Mouse (Mus musculus) testis, adult 2 months (tissue): ENCODE measurements around the gene Leprot. TPM values are rescaled to one million over a fixed set of nuclear protein-coding genes. Genes with fewer than 3 reads are reported as not detected.

Experiments
- H3K27ac ChIP-seq: fragments of 200-500 bp; 2 replicates; pipeline ENCODE4 v1.5.1; 2012; ENCODE audit warnings: low read depth, low read length; ENCODE audit not compliant: control insufficient read depth, insufficient read depth
- H3K27me3 ChIP-seq: fragments of 200-500 bp; 2 replicates; pipeline ENCODE4 v1.6.1; 2012; ENCODE audit warnings: mild to moderate bottlenecking, low read length, moderate library complexity; ENCODE audit not compliant: control insufficient read depth, insufficient read depth
- H3K36me3 ChIP-seq: fragments of 200-500 bp; 2 replicates; pipeline ENCODE4 v1.6.1; 2012; ENCODE audit warnings: mild to moderate bottlenecking, low read length; ENCODE audit not compliant: control insufficient read depth, insufficient read depth
- H3K4me1 ChIP-seq: fragments of 200-500 bp; 2 replicates; pipeline ENCODE4 v1.6.1; 2012; ENCODE audit warnings: low read length; ENCODE audit not compliant: control insufficient read depth, insufficient read depth
- H3K4me3 ChIP-seq: fragments of 200-500 bp; 2 replicates; pipeline ENCODE4 v1.5.1; 2012; ENCODE audit warnings: low read depth, mild to moderate bottlenecking, low read length, moderate library complexity, mixed read lengths; ENCODE audit not compliant: control insufficient read depth
- CTCF ChIP-seq: fragments of 200-500 bp; IDR thresholded peaks from 2 replicates; pipeline ENCODE4 v1.5.1; 2012; ENCODE audit warnings: low read depth, mild to moderate bottlenecking, inconsistent platforms, low read length, moderate library complexity; ENCODE audit not compliant: control insufficient read depth, insufficient read depth, insufficient replicate concordance
- POLR2A ChIP-seq: fragments of 200-500 bp; IDR thresholded peaks from 2 replicates; pipeline ENCODE4 v1.6.1; 2012; ENCODE audit warnings: low read depth, mild to moderate bottlenecking, inconsistent platforms, low read length, moderate library complexity; ENCODE audit not compliant: control insufficient read depth
- polyA plus RNA-seq: library from polyadenylated mRNA; depleted of rRNA; stranded (reverse); fragments of >200 nt; gene quantifications from 2 replicates; pipeline ENCODE4 v1.2.3, GENCODE M21; 2012

Leprot gene
- polyA plus RNA-seq, 1 experiment, result 21.0 TPM

DNA sequence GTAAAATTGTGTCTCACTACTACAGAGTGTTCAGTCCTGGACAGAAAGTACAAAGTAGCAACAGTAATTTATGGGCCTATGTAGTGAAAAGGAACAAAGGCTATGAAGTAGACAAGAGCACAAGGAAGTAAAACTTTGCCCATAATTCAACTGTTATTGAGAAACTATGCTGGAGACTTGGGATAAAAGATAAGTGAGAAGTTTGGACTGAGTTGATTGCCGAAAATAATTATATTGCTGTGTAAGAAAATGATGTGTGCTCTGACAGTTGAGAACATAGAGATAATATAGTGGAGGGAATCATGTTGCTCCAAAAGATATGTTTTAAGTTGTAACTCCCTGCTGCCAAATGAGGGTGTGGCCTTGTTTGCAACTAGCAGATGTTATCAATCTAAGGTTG lies 1.2 kb downstream of the Leprot start:
- no peaks in the 10 kb centered on the region for H3K36me3 ChIP-seq
- no peak overlapping the region for H3K27ac ChIP-seq
- no peak overlapping the region for H3K4me3 ChIP-seq
- TF ChIP-seq CTCF (no peak), POLR2A (no peak)
- peaks cover 4% of the 10 kb centered on the region; the same call in 1 of the 2 replicates for H3K4me1 ChIP-seq
- H3K27me3 ChIP-seq, result no peaks in the 10 kb centered on the region

- Histone ChIP-seq H3K36me3 (no peaks in the 10 kb centered on the region), H3K27ac (no peak overlapping the region), H3K4me1 (peaks cover 4% of the 10 kb centered on the region; the same call in 1 of the 2 replicates), H3K27me3 (no peaks in the 10 kb centered on the region), H3K4me3 (no peak overlapping the region)
- TF ChIP-seq POLR2A (no peak), CTCF (no peak)
These were observed 3.4 kb downstream of the Leprot start for GRCm38 (mm10) chr4:101650961-101651360.

GRCm38 (mm10) chr4:101654256-101654655 lies 6.7 kb downstream of the Leprot start:
- H3K27ac ChIP-seq, result no peak overlapping the region

DNA sequence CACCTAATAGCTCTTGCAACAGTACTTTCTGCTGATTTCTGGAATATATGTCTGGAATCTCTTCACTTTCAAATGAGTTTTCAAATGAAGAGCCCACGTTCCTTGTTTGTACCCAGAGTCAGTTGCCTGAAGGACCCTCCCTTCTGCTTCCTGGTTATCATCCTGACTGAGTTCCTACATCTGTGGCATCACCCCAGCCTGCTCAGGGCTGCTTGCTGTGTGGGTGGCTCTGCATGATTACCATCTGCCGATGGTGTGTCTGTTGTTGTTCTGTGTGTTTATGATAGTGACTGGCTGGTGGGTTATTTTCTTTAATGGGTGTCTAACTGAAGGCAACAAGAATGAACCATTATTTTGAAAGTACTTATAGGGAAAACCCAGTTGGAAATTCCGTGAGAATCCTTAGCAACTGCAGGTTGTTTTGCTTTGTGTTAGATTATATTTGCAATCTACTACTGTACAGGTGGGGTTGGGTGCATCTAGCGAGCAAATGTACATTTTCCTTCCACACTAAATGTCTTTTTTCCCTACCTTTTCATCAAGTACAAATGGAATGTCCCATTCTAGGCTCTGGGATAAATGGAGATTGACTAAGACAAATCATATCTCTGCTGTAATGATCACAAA lies 7.4 kb downstream of the Leprot start:
- no peaks in the 10 kb centered on the region for H3K4me1 ChIP-seq
- H3K4me3 ChIP-seq, result no peak overlapping the region
- TF ChIP-seq POLR2A (no peak), CTCF (no peak)
- H3K27me3 ChIP-seq, result no peaks in the 10 kb centered on the region
- no peaks in the 10 kb centered on the region for H3K36me3 ChIP-seq
- H3K27ac ChIP-seq, result no peak overlapping the region

More at GRCm38 (mm10) chr4:101654256-101654655, 6.7 kb downstream of the Leprot start:
- TF ChIP-seq CTCF (no peak), POLR2A (no peak)
- H3K4me1 ChIP-seq, result no peaks in the 10 kb centered on the region
- H3K4me3 ChIP-seq, result no peak overlapping the region
- no peaks in the 10 kb centered on the region for H3K27me3 ChIP-seq
- no peaks in the 10 kb centered on the region for H3K36me3 ChIP-seq

- H3K27ac ChIP-seq, result no peak overlapping the region
- no peaks in the 10 kb centered on the region for H3K4me1 ChIP-seq
- no peak overlapping the region for H3K4me3 ChIP-seq
- no peaks in the 10 kb centered on the region for H3K27me3 ChIP-seq
- H3K36me3 ChIP-seq, result no peaks in the 10 kb centered on the region
- TF ChIP-seq CTCF, result no peak
- TF ChIP-seq POLR2A, result no peak
These were observed 7.9 kb downstream of the Leprot start for GRCm38 (mm10) chr4:101655415-101655790.

DNA sequence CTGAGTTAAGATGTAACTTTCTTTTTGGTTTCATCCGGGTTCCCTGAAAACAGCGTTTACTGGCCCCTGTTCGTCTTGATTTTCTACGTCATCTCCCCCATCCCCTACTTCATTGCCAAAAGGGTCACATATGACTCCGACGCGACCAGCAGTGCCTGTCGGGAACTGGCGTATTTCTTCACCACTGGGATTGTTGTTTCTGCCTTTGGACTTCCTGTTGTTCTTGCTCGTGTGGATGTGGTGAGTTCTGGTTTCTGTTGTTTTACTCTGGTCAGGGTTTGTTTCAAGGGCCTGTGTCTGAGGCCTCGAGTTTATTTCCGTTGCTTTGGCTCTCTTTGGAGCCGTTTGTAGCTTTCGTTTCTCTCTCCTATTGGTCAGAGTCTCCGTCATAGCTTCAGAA lies 8.5 kb downstream of the Leprot start:
- no peak for TF ChIP-seq CTCF
- TF ChIP-seq POLR2A, result no peak
- Histone ChIP-seq H3K4me1 (no peaks in the 10 kb centered on the region), H3K27me3 (no peaks in the 10 kb centered on the region), H3K36me3 (no peaks in the 10 kb centered on the region), H3K4me3 (no peak overlapping the region), H3K27ac (no peak overlapping the region)

- H3K4me3 ChIP-seq, result no peak overlapping the region
- H3K36me3 ChIP-seq, result no peaks in the 10 kb centered on the region
These were observed 9.5 kb downstream of the Leprot start for GRCm38 (mm10) chr4:101656956-101657570.

More at GRCm38 (mm10) chr4:101656956-101657570, 9.5 kb downstream of the Leprot start:
- no peaks in the 10 kb centered on the region for H3K4me1 ChIP-seq
- no peak overlapping the region; the same call in 1 of the 2 replicates for H3K27ac ChIP-seq
- no peak for TF ChIP-seq POLR2A
- H3K27me3 ChIP-seq, result no peaks in the 10 kb centered on the region
